Mouse (Mus musculus): ENCODE data around the gene Ms4a8a. TPM values are rescaled to one million over a fixed set of nuclear protein-coding genes. Genes with fewer than 3 reads are reported as not detected.
"Not testable (repeated sequence)": the region's sequence is repeated elsewhere in the genome, so short reads cannot be mapped to it uniquely, and the experiment has no call there.

Gene Ms4a8a
- polyA plus RNA-seq, 1 experiment from 2014 or later, result not detected

GRCm38 (mm10) chr19:11055700-11056099 lies 25.2 kb downstream of the Ms4a8a start:
- H3K27me3 ChIP-seq; H3K9me3 ChIP-seq; H3K4me3 ChIP-seq (replicated peaks); H3K36me3 ChIP-seq; H3K9ac ChIP-seq (replicated peaks); H3K27ac ChIP-seq; ATAC-seq (ENCODE audit: insufficient number of reproducible peaks, insufficient read depth, low FRiP score, low TSS enrichment, low read depth); H3K4me1 ChIP-seq (replicated peaks); H3K4me2 ChIP-seq: not testable (repeated sequence)
- WGBS, result 92% methylated on average over 1 of the region's 1 CpGs

- Histone ChIP-seq H3K4me2 (no peak overlapping the region), H3K36me3 (no peaks in the 10 kb centered on the region), H3K9ac (replicated peaks) (no peak overlapping the region), H3K4me1 (replicated peaks) (no peaks in the 10 kb centered on the region), H3K4me3 (replicated peaks) (no peak overlapping the region), H3K27ac (no peak overlapping the region), H3K27me3 (no peaks in the 10 kb centered on the region), H3K9me3 (no peaks in the 10 kb centered on the region)
- 65% methylated on average over 3 of the region's 3 CpGs for WGBS
- no peak for ATAC-seq (ENCODE audit: insufficient number of reproducible peaks, insufficient read depth, low FRiP score, low TSS enrichment, low read depth)
Measured at GRCm38 (mm10) chr19:11053277-11053676, 27.6 kb downstream of the Ms4a8a start.

- WGBS, result 50% methylated on average over 5 of the region's 5 CpGs
- Histone ChIP-seq H3K4me2 (no peak overlapping the region), H3K4me3 (replicated peaks) (no peak overlapping the region), H3K4me1 (replicated peaks) (no peaks in the 10 kb centered on the region), H3K9ac (replicated peaks) (no peak overlapping the region), H3K27me3 (no peaks in the 10 kb centered on the region), H3K27ac (no peak overlapping the region), H3K36me3 (no peaks in the 10 kb centered on the region), H3K9me3 (no peaks in the 10 kb centered on the region)
- ATAC-seq (ENCODE audit: insufficient number of reproducible peaks, insufficient read depth, low FRiP score, low TSS enrichment, low read depth), result no peak
Measured at GRCm38 (mm10) chr19:11052877-11053276, 28.0 kb downstream of the Ms4a8a start.

GRCm38 (mm10) chr19:11050286-11050685 lies 30.6 kb downstream of the Ms4a8a start:
- no peaks in the 10 kb centered on the region for H3K4me1 ChIP-seq (replicated peaks)
- ATAC-seq (ENCODE audit: insufficient number of reproducible peaks, insufficient read depth, low FRiP score, low TSS enrichment, low read depth), result no peak
- H3K9me3 ChIP-seq, result no peaks in the 10 kb centered on the region
- H3K27me3 ChIP-seq, result no peaks in the 10 kb centered on the region
- no peak overlapping the region for H3K4me2 ChIP-seq
- no peak overlapping the region for H3K4me3 ChIP-seq (replicated peaks)
- H3K27ac ChIP-seq, result no peak overlapping the region
- H3K9ac ChIP-seq (replicated peaks), result no peak overlapping the region
- H3K36me3 ChIP-seq, result no peaks in the 10 kb centered on the region
- 64% methylated on average over 2 of the region's 2 CpGs for WGBS

GRCm38 (mm10) chr19:11049426-11049825 lies 31.5 kb downstream of the Ms4a8a start:
- H3K4me3 ChIP-seq (replicated peaks), result no peak overlapping the region
- no peak for ATAC-seq (ENCODE audit: insufficient number of reproducible peaks, insufficient read depth, low FRiP score, low TSS enrichment, low read depth)

GRCm38 (mm10) chr19:11048503-11048902 lies 32.4 kb downstream of the Ms4a8a start:
- Histone ChIP-seq H3K27me3 (no peaks in the 10 kb centered on the region), H3K4me1 (replicated peaks) (no peaks in the 10 kb centered on the region; the same call in 1 of the 2 replicates), H3K9me3 (no peaks in the 10 kb centered on the region), H3K36me3 (no peaks in the 10 kb centered on the region), H3K9ac (replicated peaks) (no peak overlapping the region), H3K4me2 (no peak overlapping the region), H3K27ac (no peak overlapping the region), H3K4me3 (replicated peaks) (no peak overlapping the region)
- WGBS, result 82% methylated on average over 1 of the region's 1 CpGs
- no peak for ATAC-seq (ENCODE audit: insufficient number of reproducible peaks, insufficient read depth, low FRiP score, low TSS enrichment, low read depth)

More at GRCm38 (mm10) chr19:11049426-11049825, 31.5 kb downstream of the Ms4a8a start:
- Histone ChIP-seq H3K27ac (no peak overlapping the region), H3K4me2 (no peak overlapping the region), H3K27me3 (no peaks in the 10 kb centered on the region), H3K36me3 (no peaks in the 10 kb centered on the region), H3K9ac (replicated peaks) (no peak overlapping the region), H3K9me3 (no peaks in the 10 kb centered on the region), H3K4me1 (replicated peaks) (no peaks in the 10 kb centered on the region; the same call in 1 of the 2 replicates)

- WGBS, result 78% methylated on average over 6 of the region's 6 CpGs
- no peak for ATAC-seq (ENCODE audit: insufficient number of reproducible peaks, insufficient read depth, low FRiP score, low TSS enrichment, low read depth)
- H3K4me2 ChIP-seq, result no peak overlapping the region
- no peaks in the 10 kb centered on the region for H3K27me3 ChIP-seq
- no peak overlapping the region for H3K9ac ChIP-seq (replicated peaks)
- H3K27ac ChIP-seq, result no peak overlapping the region
- no peaks in the 10 kb centered on the region; the same call in 1 of the 2 replicates for H3K4me1 ChIP-seq (replicated peaks)
- no peak overlapping the region for H3K4me3 ChIP-seq (replicated peaks)
- no peaks in the 10 kb centered on the region for H3K36me3 ChIP-seq
- H3K9me3 ChIP-seq, result no peaks in the 10 kb centered on the region
Measured at GRCm38 (mm10) chr19:11048009-11048408, 32.9 kb downstream of the Ms4a8a start.

GRCm38 (mm10) chr19:11044996-11045711 lies 35.7 kb downstream of the Ms4a8a start:
- Histone ChIP-seq H3K27ac (no peak overlapping the region), H3K4me3 (replicated peaks) (peak overlapping the region; percentile 34), H3K4me1 (replicated peaks) (no peaks in the 10 kb centered on the region; the same call in 1 of the 2 replicates), H3K9me3 (no peaks in the 10 kb centered on the region), H3K36me3 (no peaks in the 10 kb centered on the region), H3K9ac (replicated peaks) (peak overlapping the region; percentile 31; the same call in 1 of the 2 replicates), H3K27me3 (no peaks in the 10 kb centered on the region), H3K4me2 (peak overlapping the region; percentile 62)
- ATAC-seq (ENCODE audit: insufficient number of reproducible peaks, insufficient read depth, low FRiP score, low TSS enrichment, low read depth), result peak; percentile 99
- WGBS, result 10% methylated on average over 22 of the region's 40 CpGs

GRCm38 (mm10) chr19:11044671-11044995 lies 36.3 kb downstream of the Ms4a8a start:
- 30% methylated on average over 5 of the region's 5 CpGs for WGBS
- ATAC-seq (ENCODE audit: insufficient number of reproducible peaks, insufficient read depth, low FRiP score, low TSS enrichment, low read depth), result peak; percentile 60
- H3K4me1 ChIP-seq (replicated peaks), result no peaks in the 10 kb centered on the region; the same call in 1 of the 2 replicates
- H3K4me2 ChIP-seq, result peak overlapping the region; percentile 62
- peak overlapping the region; percentile 34 for H3K4me3 ChIP-seq (replicated peaks)
- H3K36me3 ChIP-seq, result no peaks in the 10 kb centered on the region
- H3K27ac ChIP-seq, result no peak overlapping the region
- H3K9ac ChIP-seq (replicated peaks), result 0 out of 2 replicates have a peak overlapping the region, but pooled peaks have one; percentile 31
- no peaks in the 10 kb centered on the region for H3K27me3 ChIP-seq
- H3K9me3 ChIP-seq, result no peaks in the 10 kb centered on the region

- no peaks in the 10 kb centered on the region for H3K4me1 ChIP-seq (replicated peaks)
- H3K4me3 ChIP-seq (replicated peaks), result no peak overlapping the region
- 0 out of 2 replicates have a peak, but pooled peaks cover 3% of the 10 kb centered on the region for H3K9me3 ChIP-seq
- no peak overlapping the region for H3K27ac ChIP-seq
- H3K27me3 ChIP-seq, result no peaks in the 10 kb centered on the region
- no peak overlapping the region for H3K4me2 ChIP-seq
- H3K36me3 ChIP-seq, result no peaks in the 10 kb centered on the region
- ATAC-seq (ENCODE audit: insufficient number of reproducible peaks, insufficient read depth, low FRiP score, low TSS enrichment, low read depth), result no peak
- H3K9ac ChIP-seq (replicated peaks), result no peak overlapping the region
Measured at GRCm38 (mm10) chr19:11037570-11037969, 43.3 kb downstream of the Ms4a8a start.

GRCm38 (mm10) chr19:11022382-11022781 lies 58.5 kb downstream of the Ms4a8a start:
- H3K27ac ChIP-seq, result no peak overlapping the region
- 0 out of 2 replicates have a peak, but pooled peaks cover 5% of the 10 kb centered on the region for H3K27me3 ChIP-seq
- H3K9me3 ChIP-seq, result no peaks in the 10 kb centered on the region
- no peak overlapping the region for H3K9ac ChIP-seq (replicated peaks)
- H3K4me2 ChIP-seq, result no peak overlapping the region
- ATAC-seq (ENCODE audit: insufficient number of reproducible peaks, insufficient read depth, low FRiP score, low TSS enrichment, low read depth), result no peak
- no peaks in the 10 kb centered on the region for H3K4me1 ChIP-seq (replicated peaks)
- no peak overlapping the region for H3K4me3 ChIP-seq (replicated peaks)
- H3K36me3 ChIP-seq, result no peaks in the 10 kb centered on the region

GRCm38 (mm10) chr19:11017891-11018290 lies 63.0 kb downstream of the Ms4a8a start, which contains the start of gene Ms4a18:
Ms4a18 (minus strand) TSS chr19:11018031.
- H3K4me3 ChIP-seq (replicated peaks), result no peak within 1 kb of the TSS
- H3K4me1 ChIP-seq (replicated peaks), result no peaks in the 10 kb centered on the region
- H3K27ac ChIP-seq, result no peak within 1 kb of the TSS
- 88% methylated on average over 3 of the region's 3 CpGs for WGBS
- ATAC-seq (ENCODE audit: insufficient number of reproducible peaks, insufficient read depth, low FRiP score, low TSS enrichment, low read depth), result no peak
- H3K27me3 ChIP-seq, result 0 out of 2 replicates have a peak, but pooled peaks cover 5% of the 10 kb centered on the region
- no peaks in the 10 kb centered on the region for H3K36me3 ChIP-seq
- H3K9me3 ChIP-seq, result no peaks in the 10 kb centered on the region
- H3K9ac ChIP-seq (replicated peaks), result no peak within 1 kb of the TSS
- H3K4me2 ChIP-seq, result no peak within 1 kb of the TSS
